13 mouse cellular contexts compared by ENCODE assay signal in the genomic region with DNA sequence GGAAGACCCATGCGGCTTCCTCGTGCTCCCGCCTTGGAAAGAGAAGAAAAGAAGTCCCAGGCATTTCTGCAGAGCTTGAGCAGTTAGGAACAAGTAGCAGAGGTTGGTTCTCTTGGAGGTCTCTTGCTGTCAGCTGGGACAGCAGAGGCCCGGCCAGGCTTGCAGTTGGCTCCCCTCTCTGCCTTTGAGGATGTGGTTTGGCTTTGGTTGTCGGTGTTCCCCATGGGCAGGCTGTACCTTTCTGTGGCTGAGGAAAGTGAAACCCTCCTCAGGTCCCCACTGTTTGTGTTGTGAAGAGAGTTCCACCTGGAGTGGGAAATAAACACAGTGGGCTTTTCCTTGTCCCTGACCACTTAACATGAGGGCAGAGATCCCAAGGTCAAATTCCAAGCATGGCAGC.
"Had no signal": no experiment of that assay in that cellular context is flagged by ENCODE, and none has a peak within 500 bp of the region (broad histone marks: within the 10 kb centered on the region; RNA-seq: fewer than 3 reads in every experiment).

No protein-coding gene starts in this region.

- ATAC-seq: intestine, postnatal 0 days; liver, embryonic 12.5 days; midbrain, embryonic 16.5 days had no signal

- H3K9me3 ChIP-seq: liver, embryonic 12.5 days; midbrain, embryonic 12.5 days; stomach, embryonic 15.5 days had no signal

- H3K4me3 ChIP-seq: liver, embryonic 12.5 days; midbrain, embryonic 12.5 days; stomach, embryonic 15.5 days had no signal

- H3K4me2 ChIP-seq: liver, embryonic 12.5 days; lung, embryonic 14.5 days; midbrain, embryonic 12.5 days; stomach, embryonic 15.5 days had no signal

- H3K27ac ChIP-seq: liver, embryonic 12.5 days; midbrain, embryonic 12.5 days; stomach, embryonic 15.5 days had no signal

- H3K9ac ChIP-seq: liver, embryonic 12.5 days; lung, embryonic 14.5 days; midbrain, embryonic 12.5 days; stomach, embryonic 15.5 days had no signal

- H3K27me3 ChIP-seq: liver, embryonic 12.5 days; midbrain, embryonic 12.5 days; stomach, embryonic 15.5 days had no signal

- H3K4me1 ChIP-seq: stomach, embryonic 15.5 days had no signal

- DNase-seq: kidney, adult 8-10 months; kidney, postnatal 25 days; left cerebral cortex, postnatal 4 days; lung, embryonic 14.5 days; lung, postnatal 10 days; lung, postnatal 4 days; right cerebral cortex, postnatal 14 days; thymus, postnatal 14 days had no signal
